Mouse (Mus musculus) layer of hippocampus, adult 6 months (tissue): ENCODE results near the gene Hoxa11. TPM values are rescaled to one million over a fixed set of nuclear protein-coding genes. Genes with fewer than 3 reads are reported as not detected.

ENCODE experiments used
- long read RNA-seq, 2 experiments: library from polyadenylated mRNA; unstranded; transcript quantifications; one replicate each; pipeline ENCODE4 v2.0.0; 2019 to 2020
- microRNA-seq: library from miRNA; unstranded; fragments of <30 nt; microRNA quantifications from one replicate; pipeline ENCODE4 v1.2.0, GENCODE M21; 2020
- polyA plus RNA-seq: library from polyadenylated mRNA; unstranded; fragments of <200 nt; fragmentation: Nextera tagmentation; gene quantifications from 2 replicates; pipeline ENCODE4 v1.2.3, GENCODE M21; 2021

The Hoxa11 gene
- polyA plus RNA-seq, result not detected in 2 replicates
- long read RNA-seq, experiment 1, result 0 reads
- long read RNA-seq, experiment 2, result 0 reads

DNA sequence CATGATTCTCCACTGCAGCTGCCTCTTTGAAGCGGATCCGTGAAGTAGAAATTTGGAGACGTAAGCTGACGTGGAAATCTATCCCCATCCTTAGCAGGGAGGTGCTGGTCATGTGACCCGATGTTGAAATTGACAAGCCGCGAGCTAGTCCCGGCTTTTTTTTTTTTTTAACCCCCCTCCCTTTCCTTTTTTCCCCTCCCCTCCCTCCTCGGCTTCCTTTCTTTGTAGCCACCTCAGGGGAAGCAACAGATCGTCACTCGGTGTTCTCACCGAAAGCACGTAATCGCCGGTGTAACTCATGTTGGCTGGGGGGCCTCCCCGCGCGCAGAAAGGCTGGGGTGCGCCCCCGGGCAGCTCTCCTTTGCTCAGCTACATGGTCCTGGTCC is at the start of gene Hoxa11:
Gene Hoxa11, minus strand, starts transcription at position 54 of the 386 bp plus-strand sequence.

DNA sequence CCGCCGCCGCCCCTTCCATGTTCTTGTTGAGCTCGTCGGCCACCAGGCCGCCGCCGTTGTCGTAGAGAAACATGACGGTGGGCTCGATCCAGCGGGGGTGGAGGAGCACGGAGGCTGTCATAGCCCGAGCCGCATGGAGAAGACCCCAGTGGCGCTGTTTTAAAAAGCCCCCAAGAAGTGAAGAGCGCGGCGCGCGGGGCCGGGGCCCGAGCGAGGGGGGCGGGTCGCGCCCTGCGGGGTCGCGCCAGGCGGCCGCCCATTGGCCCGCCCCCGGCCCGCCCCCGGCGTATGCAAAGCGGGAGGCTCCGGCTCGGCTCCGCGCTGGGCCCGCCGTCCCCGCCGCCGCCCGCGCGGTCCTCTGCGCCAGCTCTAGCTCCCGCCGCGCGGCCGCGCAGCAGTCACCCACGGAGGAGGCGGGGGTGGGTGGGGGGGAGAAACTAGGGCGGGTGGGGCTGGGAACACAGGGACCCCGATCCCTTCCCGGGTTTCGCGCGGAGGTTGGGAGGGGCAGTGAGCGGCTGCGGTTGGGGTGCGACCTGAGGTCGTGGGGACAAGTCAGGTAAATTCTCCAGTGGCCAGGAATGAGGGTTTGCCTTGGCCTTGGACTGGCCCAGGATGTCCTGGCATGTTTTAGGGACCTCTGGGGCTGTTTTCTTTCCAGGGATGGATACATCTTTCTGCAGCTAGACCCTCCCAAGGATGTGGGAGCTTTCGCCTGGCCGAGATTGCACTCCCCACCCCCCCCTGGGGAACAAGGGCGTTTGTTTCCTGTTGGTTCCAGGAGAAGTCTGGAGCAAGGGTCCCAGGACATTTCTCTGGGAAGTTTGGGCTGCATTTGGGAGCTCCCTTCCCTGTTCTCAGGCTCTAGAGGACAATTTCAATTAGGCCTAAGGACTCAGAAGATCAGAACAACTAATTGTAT is 15.3 kb upstream of the Hoxa11 start, which contains the start of gene Hoxa13:
Gene Hoxa13, minus strand, starts transcription at position 227 of the 922 bp plus-strand sequence.

DNA sequence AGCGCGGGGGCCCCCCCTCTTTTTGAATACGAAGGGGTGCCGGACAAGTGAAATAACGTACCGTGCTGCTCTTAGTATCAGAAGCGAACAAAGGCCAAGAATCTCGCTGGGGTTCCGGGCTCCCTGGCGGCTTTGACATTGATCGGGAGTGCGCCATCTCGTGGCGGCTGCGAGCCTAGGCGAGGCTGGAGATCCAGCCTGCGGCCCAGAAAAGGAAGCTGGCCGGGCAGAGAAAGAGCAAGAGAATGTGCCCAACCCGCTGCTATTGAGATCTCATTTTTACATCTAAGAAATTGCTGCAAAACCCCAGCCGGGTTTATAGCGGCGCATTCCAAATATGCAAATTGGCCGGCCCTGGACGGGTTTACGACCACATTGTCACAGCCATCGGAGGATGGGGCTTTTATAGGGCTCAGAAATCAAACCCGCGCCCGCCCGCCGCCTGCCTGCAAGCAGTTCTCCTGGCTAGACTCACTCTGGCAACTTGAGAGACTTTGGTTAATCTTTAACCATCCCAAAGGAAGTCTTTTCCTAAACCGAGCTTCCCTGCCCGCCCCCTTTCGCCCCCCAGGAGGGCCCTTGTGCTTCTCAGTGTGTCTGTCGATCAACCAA is 5.1 kb downstream of the Hoxa11 start, which contains the start of gene Hoxa10:
Gene Hoxa10, minus strand, starts transcription at position 466 of the 612 bp plus-strand sequence.

DNA sequence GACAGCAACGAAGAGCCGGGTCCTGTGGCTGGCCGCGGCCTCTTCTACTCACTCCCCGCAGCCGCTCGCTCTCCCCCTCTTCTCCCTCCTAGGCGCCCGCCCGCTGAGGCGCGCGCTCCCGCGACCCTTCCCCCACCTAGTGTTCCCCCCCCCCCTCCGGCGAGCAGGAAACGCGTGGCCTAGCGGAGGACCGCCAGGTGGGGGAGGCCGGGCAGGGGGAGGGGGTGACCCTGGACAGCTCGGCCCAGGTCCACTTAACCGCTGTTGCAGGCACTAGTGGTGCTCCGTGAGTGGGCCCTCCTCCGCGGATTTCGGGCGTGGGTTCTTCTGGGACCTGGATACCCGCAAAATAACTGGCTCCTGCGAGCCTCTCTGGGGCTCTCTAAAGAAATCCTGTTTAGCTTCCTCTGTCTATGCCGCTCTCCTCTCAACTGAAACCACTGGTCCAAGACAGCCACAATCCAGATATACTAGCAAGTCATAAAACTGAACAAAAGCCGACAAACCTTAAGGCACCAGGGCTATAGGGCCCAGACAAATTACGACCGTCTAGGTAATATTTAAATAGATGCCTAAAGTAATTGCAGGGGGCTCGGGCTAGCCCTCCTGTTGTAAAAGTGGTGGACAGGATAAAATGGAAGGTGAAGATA is 15.0 kb downstream of the Hoxa11 start, which contains the start of gene Hoxa9:
Gene Hoxa9, minus strand, starts transcription at position 574 of the 650 bp plus-strand sequence.

DNA sequence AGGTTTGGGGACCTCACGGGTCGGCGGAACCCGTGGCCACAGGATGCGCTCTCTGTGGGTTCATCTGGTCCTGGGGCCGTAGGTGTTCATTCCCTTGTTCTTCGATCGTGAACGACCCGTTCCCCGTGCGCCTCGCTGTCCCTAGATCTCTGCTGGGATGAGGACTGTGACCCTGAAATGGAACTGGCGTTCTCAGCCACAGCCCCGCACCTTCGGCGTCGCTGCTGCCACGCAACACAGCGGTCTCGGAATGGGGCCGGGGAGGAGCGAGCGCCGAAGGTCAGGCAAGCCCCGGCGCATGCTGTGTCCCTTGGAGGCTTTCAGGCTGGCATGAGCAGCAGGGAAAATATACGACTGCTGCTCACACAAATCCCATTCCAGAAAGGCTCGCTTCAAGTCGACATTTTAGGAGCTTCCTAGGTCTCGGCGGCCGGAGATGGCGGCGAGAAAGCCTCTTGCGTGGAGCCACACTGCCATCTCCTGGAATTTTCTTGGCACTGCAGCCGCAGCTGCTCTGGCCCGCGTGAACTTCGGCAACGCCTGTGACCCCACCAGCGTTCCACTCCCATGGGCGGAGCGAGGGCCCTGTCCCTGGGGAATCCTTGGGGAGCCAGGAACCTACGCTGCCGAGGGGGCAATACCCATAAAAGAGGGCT is 24.1 kb downstream of the Hoxa11 start, which contains the start of gene Hoxa7:
Gene Hoxa7, minus strand, starts transcription at position 518 of the 656 bp plus-strand sequence.

DNA sequence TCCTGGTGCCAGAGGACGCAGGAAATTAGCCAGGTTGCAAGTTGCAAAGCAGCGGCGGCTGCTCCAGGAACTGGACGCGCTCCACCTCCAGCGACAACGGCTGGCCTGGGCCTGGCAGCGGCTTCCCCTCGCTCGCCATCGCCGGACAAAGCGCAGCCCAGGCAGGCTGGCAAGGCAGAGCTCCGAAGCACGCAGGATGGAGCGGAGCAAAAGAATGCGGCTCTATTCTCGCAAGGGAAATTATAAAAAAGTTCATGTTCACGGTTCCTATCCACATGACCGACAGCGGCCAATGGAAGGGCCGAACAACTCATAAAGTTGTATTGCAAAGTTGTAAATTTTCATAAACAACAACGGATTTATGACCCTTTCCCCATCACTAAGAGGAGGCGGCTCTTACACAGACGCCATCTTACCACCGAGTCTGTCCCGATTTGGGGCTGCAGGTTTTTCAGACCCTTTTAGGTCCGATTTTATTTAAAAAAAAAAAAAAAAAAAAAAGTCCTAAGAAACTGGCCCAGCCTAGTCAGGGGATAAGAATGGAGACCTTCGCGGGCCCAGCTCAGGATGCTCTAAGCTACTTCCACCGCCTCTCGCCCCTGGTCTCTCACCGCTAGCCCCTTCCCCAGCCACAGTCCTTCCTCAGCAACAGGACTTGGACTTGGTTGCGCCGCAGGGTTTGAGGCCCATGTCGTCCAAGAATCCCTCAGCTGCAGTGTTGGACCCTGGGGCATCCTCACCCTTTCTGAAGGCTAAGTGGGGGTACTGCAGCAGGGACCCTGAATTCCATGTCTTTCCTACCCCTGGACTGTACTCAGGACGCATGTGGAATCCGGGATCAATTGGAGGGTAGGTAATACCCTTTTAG is 32.3 kb downstream of the Hoxa11 start, which contains the start of the genes Hoxa3 and Gm28308:
Gene Hoxa3, minus strand, starts transcription at position 218 of the 868 bp plus-strand sequence.
Gene Gm28308, minus strand, starts transcription at position 221 of the 868 bp plus-strand sequence.

DNA sequence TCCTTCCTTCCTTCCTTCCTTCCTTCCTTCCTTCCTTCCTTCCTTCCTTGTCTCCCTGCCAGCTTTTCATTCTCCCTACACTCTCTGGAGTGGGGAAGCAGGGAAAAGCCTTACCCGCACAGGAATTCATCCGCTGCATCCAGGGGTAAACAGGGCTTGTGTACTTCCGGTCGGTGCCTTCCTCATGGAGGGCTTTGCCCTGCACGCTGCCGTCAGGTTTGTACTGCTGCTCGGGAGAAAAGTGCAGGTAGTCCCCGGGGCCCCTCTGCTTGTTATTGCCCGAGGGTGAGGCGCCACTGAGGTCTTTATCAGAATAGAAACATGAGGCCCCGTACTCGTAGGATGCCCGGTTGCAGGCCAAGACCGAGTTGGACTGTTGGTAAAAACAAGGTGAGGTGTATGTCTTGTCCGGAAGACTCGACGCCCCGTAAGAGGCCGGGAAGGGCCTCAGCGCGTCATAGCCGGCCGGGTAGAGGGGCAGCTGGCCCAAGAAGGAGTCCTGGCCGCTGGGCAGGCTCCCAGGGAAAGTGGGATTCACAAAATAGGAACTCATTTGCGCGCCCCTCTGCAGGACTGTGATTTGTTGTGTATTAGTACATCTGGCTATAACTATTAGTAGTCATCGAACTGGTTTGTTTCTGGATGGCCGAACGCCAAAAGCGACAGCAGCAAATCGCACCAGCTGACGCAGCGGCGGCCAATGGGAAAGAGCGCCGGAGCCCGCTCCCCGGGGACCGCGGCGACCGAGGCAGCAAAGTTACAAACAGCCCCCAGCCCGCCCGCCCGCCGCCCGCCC is 37.3 kb downstream of the Hoxa11 start, which contains the start of gene Hoxa6:
Gene Hoxa6, minus strand, starts transcription at position 651 of the 796 bp plus-strand sequence.

DNA sequence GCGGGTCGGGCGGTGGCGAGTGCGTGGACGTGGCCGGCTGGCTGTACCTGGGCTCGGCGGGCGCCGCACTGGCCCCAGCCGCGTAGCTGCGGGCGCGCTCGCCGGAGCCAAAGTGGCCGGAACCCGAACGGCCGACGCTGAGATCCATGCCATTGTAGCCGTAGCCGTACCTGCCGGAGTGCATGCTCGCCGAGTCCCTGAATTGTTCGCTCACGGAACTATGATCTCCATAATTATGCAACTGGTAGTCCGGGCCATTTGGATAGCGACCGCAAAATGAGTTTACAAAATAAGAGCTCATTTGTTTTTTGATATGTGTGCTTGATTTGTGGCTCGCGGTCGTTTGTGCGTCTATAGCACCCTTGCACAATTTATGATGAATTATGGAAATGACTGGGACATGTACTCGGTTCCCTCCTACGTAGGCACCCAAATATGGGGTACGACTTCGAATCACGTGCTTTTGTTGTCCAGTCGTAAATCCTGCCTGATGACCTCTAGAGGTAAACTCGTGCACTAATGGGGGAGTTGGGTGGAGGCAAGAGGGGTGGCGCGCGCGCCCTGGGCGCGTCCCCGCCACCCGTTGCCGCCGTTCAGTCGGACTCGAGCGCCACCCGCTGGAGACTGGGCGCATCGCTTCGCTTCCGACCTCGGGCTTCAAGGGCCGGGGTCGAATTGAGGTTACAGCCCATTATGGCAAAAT is 41.4 kb downstream of the Hoxa11 start, which contains the start of gene Hoxa5:
Gene Hoxa5, minus strand, starts transcription at position 538 of the 703 bp plus-strand sequence.

Small RNA genes lying within 50 kb of the gene (microRNA-seq; reads per million reads assigned to microRNA genes)
- gene Mir196b, result not detected

Other genes with a start within 250 kb of the Hoxa11 start
- 13.2 and 17.0 TPM in 2 replicates for gene Skap2, start 233.3 kb downstream of the Hoxa11 start, polyA plus RNA-seq
- not detected in 2 replicates for gene Hoxa1, start 87.5 kb downstream of the Hoxa11 start, polyA plus RNA-seq
- not detected in 2 replicates for gene Hoxa2, start 81.0 kb downstream of the Hoxa11 start, polyA plus RNA-seq
- gene 5730596B20Rik, start 68.3 kb downstream of the Hoxa11 start, polyA plus RNA-seq, result not detected in 2 replicates
- not detected in 2 replicates for gene Hoxa4, start 54.1 kb downstream of the Hoxa11 start, polyA plus RNA-seq
- gene Hoxa5, start 41.2 kb downstream of the Hoxa11 start, polyA plus RNA-seq, result not detected in 2 replicates
- not detected in 2 replicates for gene Hoxa6, start 37.1 kb downstream of the Hoxa11 start, polyA plus RNA-seq
- not detected in 2 replicates for gene Hoxa3, start 32.5 kb downstream of the Hoxa11 start, polyA plus RNA-seq
- not detected in 2 replicates for gene Gm28308, start 32.5 kb downstream of the Hoxa11 start, polyA plus RNA-seq
- gene Hoxa7, start 24.0 kb downstream of the Hoxa11 start, polyA plus RNA-seq, result 0.29 TPM in 1 of 2 replicates, not detected in the other
- gene Hoxa9, start 14.7 kb downstream of the Hoxa11 start, polyA plus RNA-seq, result not detected in 2 replicates
- gene Hoxa10, start 5.0 kb downstream of the Hoxa11 start, polyA plus RNA-seq, result not detected in 2 replicates
- gene Hoxa13, start 15.1 kb upstream of the Hoxa11 start, polyA plus RNA-seq, result not detected in 2 replicates
- gene Evx1, start 67.7 kb upstream of the Hoxa11 start, polyA plus RNA-seq, result not detected in 2 replicates